Mouse (Mus musculus): ENCODE data around the gene Sorbs2. TPM values are rescaled to one million over a fixed set of nuclear protein-coding genes. Genes with fewer than 3 reads are reported as not detected.

Sorbs2 gene
- polyA plus RNA-seq, 1 experiment: 13.9 TPM

DNA sequence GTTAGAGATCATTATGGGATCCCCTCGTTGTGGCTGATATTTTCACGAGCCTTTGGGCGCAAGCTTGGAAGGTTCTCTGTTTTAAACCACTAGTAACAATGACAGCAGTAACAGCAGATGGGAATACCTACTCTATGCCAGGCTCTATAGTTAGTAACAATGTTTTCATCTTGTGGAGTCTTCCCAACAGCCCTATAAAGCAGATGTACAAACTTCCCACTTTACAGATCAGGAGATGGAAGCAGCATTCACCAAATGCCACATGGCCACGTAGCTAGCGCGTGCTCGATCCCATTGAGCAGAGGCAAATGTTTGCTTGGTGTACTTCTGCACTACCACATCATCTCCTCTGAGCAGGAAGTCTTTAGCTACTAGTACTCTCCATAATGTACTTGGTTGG, 269.4 kb downstream of the Sorbs2 start:
- no peak overlapping the region for H3K27ac ChIP-seq (ENCODE audit: insufficient read depth, low read depth, low read length)
- no peak for DNase-seq
- H3K4me3 ChIP-seq (ENCODE audit: insufficient read depth, low read depth, low read length): no peak overlapping the region
- TF ChIP-seq POLR2A (IDR thresholded peaks at IDR 0.05; ENCODE audit: low read depth, low read length): no peak
- TF ChIP-seq CTCF (conservative IDR thresholded peaks at IDR 0.05; ENCODE audit: insufficient read depth, insufficient read length, low read depth, low read length): no peak
- H3K36me3 ChIP-seq (ENCODE audit: control insufficient read depth, insufficient read depth, low read length): no peaks in the 10 kb centered on the region
- WGBS: 95% methylated on average over 7 of the region's 7 CpGs
- H3K4me1 ChIP-seq (ENCODE audit: control insufficient read depth, insufficient read depth, low read length): no peaks in the 10 kb centered on the region
- no peaks in the 10 kb centered on the region for H3K27me3 ChIP-seq (replicated peaks; ENCODE audit: control insufficient read depth, insufficient read depth, low read length)

DNA sequence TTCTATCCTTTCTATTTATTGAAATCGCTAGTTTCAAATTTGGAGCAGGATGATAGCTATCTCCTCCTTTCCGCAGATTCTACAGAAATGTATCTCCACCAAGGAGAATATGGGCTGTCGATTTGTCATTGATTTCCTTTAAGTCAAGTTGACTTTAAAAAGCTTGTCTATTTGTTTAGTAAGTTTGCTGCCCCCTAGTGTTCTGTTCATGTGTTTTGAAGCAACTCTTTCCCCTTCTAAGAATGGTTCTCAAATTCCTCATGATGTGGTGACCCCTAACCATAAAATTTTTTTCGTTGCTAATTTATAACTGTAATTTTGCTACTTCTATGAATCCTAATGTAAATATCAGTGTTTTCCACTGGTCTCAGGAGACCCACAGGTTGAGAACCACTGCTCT, 273.0 kb downstream of the Sorbs2 start:
- Histone ChIP-seq H3K27ac (ENCODE audit: insufficient read depth, low read depth, low read length) (no peak overlapping the region), H3K4me1 (ENCODE audit: control insufficient read depth, insufficient read depth, low read length) (no peaks in the 10 kb centered on the region), H3K36me3 (ENCODE audit: control insufficient read depth, insufficient read depth, low read length) (no peaks in the 10 kb centered on the region), H3K27me3 (replicated peaks; ENCODE audit: control insufficient read depth, insufficient read depth, low read length) (no peaks in the 10 kb centered on the region), H3K4me3 (ENCODE audit: insufficient read depth, low read depth, low read length) (no peak overlapping the region)
- 34% methylated on average over 4 of the region's 4 CpGs for WGBS
- DNase-seq: peak; percentile 62
- no peak for TF ChIP-seq POLR2A (IDR thresholded peaks at IDR 0.05; ENCODE audit: low read depth, low read length)
- 0 out of 2 replicates have a peak, but pooled peaks have one; percentile 3 for TF ChIP-seq CTCF (conservative IDR thresholded peaks at IDR 0.05; ENCODE audit: insufficient read depth, insufficient read length, low read depth, low read length)

DNA sequence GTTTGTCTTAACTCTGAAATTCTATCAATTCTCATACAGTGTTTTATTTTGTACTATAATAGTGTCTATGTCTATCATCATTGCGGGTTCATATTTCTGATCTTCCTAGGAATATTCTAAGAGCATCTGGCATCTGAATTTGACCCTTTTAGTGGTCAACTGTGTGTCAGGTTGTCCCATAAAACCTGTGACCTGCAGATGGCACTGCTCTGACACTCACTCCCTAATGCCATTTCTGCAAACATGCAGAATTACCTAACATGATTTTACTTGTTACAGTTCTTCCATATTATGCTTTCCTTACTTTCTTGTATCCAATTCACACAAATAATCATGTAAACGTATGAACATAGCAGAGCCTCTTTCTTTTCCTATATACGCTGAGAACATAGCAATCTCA, 281.0 kb downstream of the Sorbs2 start:
- DNase-seq: no peak
- no peak for TF ChIP-seq POLR2A (IDR thresholded peaks at IDR 0.05; ENCODE audit: low read depth, low read length)
- TF ChIP-seq CTCF (conservative IDR thresholded peaks at IDR 0.05; ENCODE audit: insufficient read depth, insufficient read length, low read depth, low read length): no peak
- Histone ChIP-seq H3K36me3 (ENCODE audit: control insufficient read depth, insufficient read depth, low read length) (no peaks in the 10 kb centered on the region), H3K27me3 (replicated peaks; ENCODE audit: control insufficient read depth, insufficient read depth, low read length) (no peaks in the 10 kb centered on the region), H3K4me1 (ENCODE audit: control insufficient read depth, insufficient read depth, low read length) (no peaks in the 10 kb centered on the region), H3K4me3 (ENCODE audit: insufficient read depth, low read depth, low read length) (no peak overlapping the region), H3K27ac (ENCODE audit: insufficient read depth, low read depth, low read length) (no peak overlapping the region)
- WGBS: 88% methylated on average over 3 of the region's 3 CpGs

DNA sequence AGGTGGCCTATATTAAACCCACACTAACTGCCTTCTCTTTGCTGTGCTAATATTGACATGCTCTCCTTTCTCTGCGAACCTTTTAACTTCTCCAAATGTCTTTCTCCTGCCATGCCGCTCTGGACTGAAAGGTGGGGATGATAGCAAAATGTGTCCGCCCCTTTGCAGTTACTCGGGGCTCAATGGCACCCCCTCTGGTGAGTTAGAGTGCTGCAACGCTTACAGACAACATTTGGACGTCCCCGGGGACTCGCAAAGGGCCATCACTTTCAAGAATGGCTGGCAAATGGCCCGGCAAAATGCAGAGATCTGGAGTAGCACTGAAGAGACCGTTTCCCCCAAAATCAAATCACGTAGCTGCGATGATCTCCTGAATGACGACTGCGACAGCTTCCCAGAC, 287.3 kb downstream of the Sorbs2 start:
- TF ChIP-seq CTCF (conservative IDR thresholded peaks at IDR 0.05; ENCODE audit: insufficient read depth, insufficient read length, low read depth, low read length) (peak; percentile 32), POLR2A (IDR thresholded peaks at IDR 0.05; ENCODE audit: low read depth, low read length) (no peak)
- Histone ChIP-seq H3K4me3 (ENCODE audit: insufficient read depth, low read depth, low read length) (no peak overlapping the region), H3K36me3 (ENCODE audit: control insufficient read depth, insufficient read depth, low read length) (no peaks in the 10 kb centered on the region), H3K27me3 (replicated peaks; ENCODE audit: control insufficient read depth, insufficient read depth, low read length) (no peaks in the 10 kb centered on the region), H3K4me1 (ENCODE audit: control insufficient read depth, insufficient read depth, low read length) (no peaks in the 10 kb centered on the region), H3K27ac (ENCODE audit: insufficient read depth, low read depth, low read length) (no peak overlapping the region)
- DNase-seq: no peak
- WGBS: 91% methylated on average over 14 of the region's 14 CpGs

DNA sequence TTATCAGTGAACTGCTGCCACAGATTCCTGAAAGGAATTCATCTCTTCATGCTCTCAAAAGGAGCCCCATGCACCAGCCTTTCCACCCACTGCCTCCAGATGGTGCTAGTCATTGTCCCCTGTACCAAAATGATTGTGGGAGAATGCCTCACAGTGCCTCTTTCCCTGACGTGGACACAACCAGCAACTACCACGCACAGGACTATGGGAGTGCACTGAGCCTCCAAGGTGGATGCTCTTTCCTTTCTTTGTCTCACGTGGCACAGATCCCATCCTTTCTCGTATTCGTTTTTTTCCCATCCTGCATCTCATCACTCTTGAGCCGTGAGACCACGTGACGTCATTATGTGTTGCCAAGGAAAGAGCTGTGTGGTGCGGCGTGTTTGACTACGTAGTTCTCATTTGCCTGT, 288.7 kb downstream of the Sorbs2 start:
- 68% methylated on average over 11 of the region's 11 CpGs for WGBS
- Histone ChIP-seq H3K36me3 (ENCODE audit: control insufficient read depth, insufficient read depth, low read length) (no peaks in the 10 kb centered on the region), H3K4me3 (ENCODE audit: insufficient read depth, low read depth, low read length) (no peak overlapping the region), H3K4me1 (ENCODE audit: control insufficient read depth, insufficient read depth, low read length) (no peaks in the 10 kb centered on the region), H3K27me3 (replicated peaks; ENCODE audit: control insufficient read depth, insufficient read depth, low read length) (no peaks in the 10 kb centered on the region), H3K27ac (ENCODE audit: insufficient read depth, low read depth, low read length) (no peak overlapping the region)
- TF ChIP-seq CTCF (conservative IDR thresholded peaks at IDR 0.05; ENCODE audit: insufficient read depth, insufficient read length, low read depth, low read length) (peak; percentile 52), POLR2A (IDR thresholded peaks at IDR 0.05; ENCODE audit: low read depth, low read length) (no peak)
- DNase-seq: peak; percentile 24

DNA sequence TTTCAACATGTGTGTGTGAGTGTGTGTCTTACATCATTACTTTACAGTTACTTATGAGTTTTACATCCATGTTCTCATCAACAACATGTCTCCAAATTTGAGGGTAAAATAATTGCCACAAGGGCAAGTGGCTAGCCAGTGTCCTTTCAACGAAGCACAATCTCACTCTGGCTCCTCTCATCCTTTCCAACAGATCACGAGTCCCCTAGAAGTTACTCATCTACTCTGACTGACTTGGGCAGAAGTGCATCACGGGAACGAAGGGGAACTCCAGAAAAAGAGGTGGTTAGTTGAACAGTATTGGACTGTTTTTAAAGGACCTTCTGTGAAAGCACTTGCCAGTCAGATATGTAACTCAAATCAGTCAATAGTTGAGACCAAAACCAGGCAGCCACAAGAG, 291.9 kb downstream of the Sorbs2 start:
- DNase-seq: no peak
- Histone ChIP-seq H3K4me1 (ENCODE audit: control insufficient read depth, insufficient read depth, low read length) (no peaks in the 10 kb centered on the region), H3K27ac (ENCODE audit: insufficient read depth, low read depth, low read length) (no peak overlapping the region), H3K4me3 (ENCODE audit: insufficient read depth, low read depth, low read length) (no peak overlapping the region), H3K36me3 (ENCODE audit: control insufficient read depth, insufficient read depth, low read length) (no peaks in the 10 kb centered on the region), H3K27me3 (replicated peaks; ENCODE audit: control insufficient read depth, insufficient read depth, low read length) (no peaks in the 10 kb centered on the region)
- TF ChIP-seq POLR2A (IDR thresholded peaks at IDR 0.05; ENCODE audit: low read depth, low read length): no peak
- TF ChIP-seq CTCF (conservative IDR thresholded peaks at IDR 0.05; ENCODE audit: insufficient read depth, insufficient read length, low read depth, low read length): no peak
- WGBS: 58% methylated on average over 4 of the region's 4 CpGs

DNA sequence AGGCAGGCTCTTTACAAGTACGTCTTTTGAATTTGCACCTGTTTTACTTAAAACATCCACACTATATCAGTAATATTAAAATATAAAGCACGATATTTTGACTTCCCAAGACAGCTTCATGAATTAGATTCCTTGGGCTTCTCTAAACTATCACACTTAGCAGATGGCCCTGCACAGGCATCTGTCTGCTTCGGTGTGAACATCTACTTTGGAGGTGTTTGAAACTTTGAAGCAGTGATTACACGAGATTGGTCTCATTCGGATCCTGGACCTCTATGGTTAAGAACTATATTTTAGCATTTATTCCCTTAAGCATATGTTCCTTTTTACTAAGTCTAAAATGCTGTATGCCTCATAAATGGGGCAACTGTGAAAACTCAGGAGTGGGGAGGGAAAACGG, 301.0 kb downstream of the Sorbs2 start:
- 95% methylated on average over 6 of the region's 6 CpGs for WGBS
- no peaks in the 10 kb centered on the region for H3K36me3 ChIP-seq (ENCODE audit: control insufficient read depth, insufficient read depth, low read length)
- no peak overlapping the region for H3K27ac ChIP-seq (ENCODE audit: insufficient read depth, low read depth, low read length)
- no peak overlapping the region for H3K4me3 ChIP-seq (ENCODE audit: insufficient read depth, low read depth, low read length)
- no peaks in the 10 kb centered on the region for H3K4me1 ChIP-seq (ENCODE audit: control insufficient read depth, insufficient read depth, low read length)
- TF ChIP-seq CTCF (conservative IDR thresholded peaks at IDR 0.05; ENCODE audit: insufficient read depth, insufficient read length, low read depth, low read length): no peak
- H3K27me3 ChIP-seq (replicated peaks; ENCODE audit: control insufficient read depth, insufficient read depth, low read length): no peaks in the 10 kb centered on the region
- DNase-seq: no peak

Data from kidney, adult 2 months (tissue).